Mouse (Mus musculus) embryo, embryonic 10 days (tissue): ENCODE measurements at regions not wholly inside any gene's neighbourhood (a gene's known extent, or its start where the extent isn't known, plus 50 kb on each side); places are given as distances from the start of the nearest gene placed in this dataset.

Experiments used
- DNase-seq: peaks from one replicate; pipeline ENCODE4 v3.0.0-alpha.2; 2015; ENCODE audit warnings: low spot score

GRCm38 (mm10) chr14:67181586-67181985 is 1172.6 kb upstream of the Gulo start:
- DNase-seq = no peak

- peak; percentile 12 for DNase-seq
Observed at GRCm38 (mm10) chr14:67179549-67179948, 1170.5 kb upstream of the Gulo start.

GRCm38 (mm10) chr14:67178329-67179039 is 1169.5 kb upstream of the Gulo start:
- no peak for DNase-seq

GRCm38 (mm10) chr14:67176672-67177071 is 1167.7 kb upstream of the Gulo start:
- no peak for DNase-seq

- no peak for DNase-seq
Observed at GRCm38 (mm10) chr14:67176100-67176499, 1167.1 kb upstream of the Gulo start.

- no peak for DNase-seq
Observed at GRCm38 (mm10) chr14:67174929-67175328, 1165.9 kb upstream of the Gulo start.

- no peak for DNase-seq
Observed at GRCm38 (mm10) chr14:67170801-67171200, 1161.8 kb upstream of the Gulo start.

- peak; percentile 51 for DNase-seq
Observed at GRCm38 (mm10) chr14:67170248-67170647, 1161.2 kb upstream of the Gulo start.

GRCm38 (mm10) chr14:67169201-67169600 is 1160.2 kb upstream of the Gulo start:
- DNase-seq = no peak

GRCm38 (mm10) chr14:67159996-67160395 is 1151.0 kb upstream of the Gulo start:
- DNase-seq = no peak

- DNase-seq = no peak
Observed at GRCm38 (mm10) chr14:67158867-67159266, 1149.9 kb upstream of the Gulo start.

GRCm38 (mm10) chr14:67156366-67156765 is 1147.4 kb upstream of the Gulo start:
- DNase-seq = no peak

GRCm38 (mm10) chr14:67153621-67154020 is 1144.6 kb upstream of the Gulo start:
- DNase-seq = peak; percentile 23

GRCm38 (mm10) chr14:67149961-67150471 is 1141.0 kb upstream of the Gulo start:
- DNase-seq = no peak

- DNase-seq = no peak
Observed at GRCm38 (mm10) chr14:67149091-67149490, 1140.1 kb upstream of the Gulo start.

GRCm38 (mm10) chr14:67146602-67147001 is 1137.6 kb upstream of the Gulo start:
- DNase-seq = no peak

GRCm38 (mm10) chr14:67145046-67145445 is 1136.0 kb upstream of the Gulo start:
- DNase-seq = no peak

GRCm38 (mm10) chr14:67144461-67144985 is 1135.5 kb upstream of the Gulo start:
- no peak for DNase-seq

GRCm38 (mm10) chr14:67143826-67144225 is 1134.8 kb upstream of the Gulo start:
- no peak for DNase-seq

GRCm38 (mm10) chr14:67142556-67143250 is 1133.7 kb upstream of the Gulo start:
- no peak for DNase-seq

GRCm38 (mm10) chr14:67141581-67142441 is 1132.8 kb upstream of the Gulo start:
- DNase-seq = no peak

- DNase-seq = no peak
Observed at GRCm38 (mm10) chr14:67141151-67141550, 1132.1 kb upstream of the Gulo start.
